In genomic region chr11:29548504-29549424, GRCm38 (mm10) we compare ENCODE assay signal across 8 mouse cellular contexts. TPM values are rescaled to one million over a fixed set of nuclear protein-coding genes. Genes with fewer than 3 reads are reported as not detected.
DNase-seq lines count a peak whose midpoint lies in the region; ATAC-seq lines count a peak whose summit lies in the region.

No protein-coding gene starts in this region.

- no peaks in the 10 kb centered on the region for H3K27me3 ChIP-seq in lung, embryonic 16.5 days (ENCODE audit: control insufficient read depth, insufficient read depth, low read depth, low read length)
- no peaks in the 10 kb centered on the region for H3K27me3 ChIP-seq in hindbrain, embryonic 10.5 days (ENCODE audit: insufficient read depth, poor library complexity, severe bottlenecking)

- H3K36me3 ChIP-seq in lung, embryonic 16.5 days (ENCODE audit: control insufficient read depth, insufficient read depth, low read length), result peaks cover 17% of the 10 kb centered on the region
- H3K36me3 ChIP-seq in hindbrain, embryonic 10.5 days, result peaks cover 31% of the 10 kb centered on the region

- H3K4me1 ChIP-seq in lung, embryonic 16.5 days (replicated peaks; ENCODE audit: control insufficient read depth, insufficient read depth, low read length), result peaks cover 10% of the 10 kb centered on the region
- peaks cover 14% of the 10 kb centered on the region for H3K4me1 ChIP-seq in hindbrain, embryonic 10.5 days (replicated peaks)

- no peak for DNase-seq in lung, adult 18-20 months
- peak; percentile 28 for DNase-seq in cerebellum, adult 9-11 months
- DNase-seq in hindbrain, embryonic 10.5 days (ENCODE audit: low spot score), result no peak
- peak; percentile 6 for DNase-seq in lung, postnatal 10 days
- DNase-seq in yolk sac, embryonic 10.5 days (ENCODE audit: low spot score), result no peak
- no peak for DNase-seq in adrenal gland, adult 8-10 months
- DNase-seq in right cerebral cortex, adult 18-20 months, result no peak

- no peaks in the 10 kb centered on the region for H3K9me3 ChIP-seq in lung, embryonic 16.5 days (ENCODE audit: control insufficient read depth, low read length)
- no peaks in the 10 kb centered on the region for H3K9me3 ChIP-seq in hindbrain, embryonic 10.5 days

- peak overlapping the region; percentile 72 for H3K4me2 ChIP-seq in lung, embryonic 16.5 days (ENCODE audit: low read depth, low read length)

- 17% methylated on average over 23 of the region's 23 CpGs for WGBS in lung, embryonic 16.5 days
- WGBS in hindbrain, embryonic 10.5 days, result 28% methylated on average over 23 of the region's 23 CpGs

- H3K4me3 ChIP-seq in lung, embryonic 16.5 days (ENCODE audit: low read length), result peak overlapping the region; percentile 88
- H3K4me3 ChIP-seq in hindbrain, embryonic 10.5 days, result peak overlapping the region; percentile 81

- no peak for ATAC-seq in lung, embryonic 16.5 days (ENCODE audit: low read depth)

- H3K9ac ChIP-seq in lung, embryonic 16.5 days (ENCODE audit: low read length), result peak overlapping the region; percentile 92

- H3K27ac ChIP-seq in lung, embryonic 16.5 days (ENCODE audit: low read length), result 0 out of 2 replicates have a peak overlapping the region, but pooled peaks have one; percentile 2
- peak overlapping the region; percentile 92 for H3K27ac ChIP-seq in hindbrain, embryonic 10.5 days

RNA-seq across cellular contexts. Expression of gene Rps27a, which starts 0.9 kb away (rescaled TPM):
- 974 and 1,066 TPM in 2 replicates for polyA plus RNA-seq in lung, embryonic 16.5 days (2015; fragmentation: Nextera tagmentation; extraction: Ambion mirVana)
- 932 and 1,013 TPM in 2 replicates for polyA plus RNA-seq in hindbrain, embryonic 10.5 days (2016; fragmentation: Nextera tagmentation; extraction: Ambion mirVana)
- total RNA-seq in adrenal gland, adult 8-10 months (2022), result 100 to 1,000 TPM; 772 to 918 (median 868) TPM

RNA-seq across cellular contexts. Expression of gene Clhc1, which starts 1.0 kb away (rescaled TPM):
- polyA plus RNA-seq in lung, embryonic 16.5 days (2015; fragmentation: Nextera tagmentation; extraction: Ambion mirVana), result 0.21 and 0.34 TPM in 2 replicates
- 0.10 and 0.25 TPM in 2 replicates for polyA plus RNA-seq in hindbrain, embryonic 10.5 days (2016; fragmentation: Nextera tagmentation; extraction: Ambion mirVana)
- under 1 TPM; 0.18 to 0.51 (median 0.21) TPM for total RNA-seq in adrenal gland, adult 8-10 months (2022)

RNA-seq across cellular contexts. Expression of gene Mtif2, which starts 22.6 kb away (rescaled TPM):
- 42.0 and 43.8 TPM in 2 replicates for polyA plus RNA-seq in lung, embryonic 16.5 days (2015; fragmentation: Nextera tagmentation; extraction: Ambion mirVana)
- 41.0 and 46.7 TPM in 2 replicates for polyA plus RNA-seq in hindbrain, embryonic 10.5 days (2016; fragmentation: Nextera tagmentation; extraction: Ambion mirVana)
- total RNA-seq in adrenal gland, adult 8-10 months (2022), result 10 to 100 TPM; 37.4 to 44.0 (median 39.4) TPM

RNA-seq across cellular contexts. Expression of gene Prorsd1, which starts 33.9 kb away (rescaled TPM):
- polyA plus RNA-seq in lung, embryonic 16.5 days (2015; fragmentation: Nextera tagmentation; extraction: Ambion mirVana), result 26.0 and 30.1 TPM in 2 replicates
- 16.5 and 19.6 TPM in 2 replicates for polyA plus RNA-seq in hindbrain, embryonic 10.5 days (2016; fragmentation: Nextera tagmentation; extraction: Ambion mirVana)
- 10 to 100 TPM; 25.6 to 32.1 (median 29.9) TPM for total RNA-seq in adrenal gland, adult 8-10 months (2022)

Comparison
In these comparisons a context has a peak if more than half of its experiments do, and no peak if none do; other contexts are left out.
1. DNase-seq: peak in cerebellum, adult 9-11 months (single experiment) and lung, postnatal 10 days (single experiment); none in lung, adult 18-20 months (0 of 2), hindbrain, embryonic 10.5 days (single experiment), yolk sac, embryonic 10.5 days (single experiment), adrenal gland, adult 8-10 months (single experiment) and right cerebral cortex, adult 18-20 months (single experiment).